Mouse (Mus musculus) R1 (cell line): ENCODE measurements around the gene Prpf18.
"Not testable (repeated sequence)": the region's sequence is repeated elsewhere in the genome, so short reads cannot be mapped to it uniquely, and the experiment has no call there.

ENCODE experiments used
- DNase-seq: peaks from one replicate; pipeline ENCODE4 v3.0.0-alpha.2; 2018; ENCODE audit warnings: low read depth, low spot score

The Prpf18 gene

DNA sequence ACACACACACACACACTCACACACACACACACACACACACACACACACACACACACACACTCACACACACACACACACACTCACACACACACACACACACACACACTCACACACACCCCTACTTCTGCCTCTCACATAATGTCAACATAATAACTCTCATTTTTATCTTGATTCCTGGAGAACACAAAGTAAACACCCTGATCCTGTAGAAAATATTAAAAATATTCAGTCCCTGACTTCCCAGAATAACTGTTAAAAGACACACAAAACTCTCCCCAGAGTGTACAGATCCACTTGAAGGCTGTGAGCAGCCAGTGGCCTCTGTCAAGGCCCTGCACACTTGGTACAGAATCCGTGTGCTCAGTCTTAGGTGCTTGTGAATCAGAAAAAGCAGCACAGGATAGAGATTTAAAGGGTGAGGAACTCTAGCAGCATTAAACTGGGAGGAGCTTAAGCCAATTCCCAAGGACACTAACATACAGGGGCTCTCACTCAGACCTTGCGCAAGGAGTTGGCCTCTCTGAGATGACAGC lies 36.8 kb downstream of the Prpf18 start:
- DNase-seq: no peak

- DNase-seq: not testable (repeated sequence)
Measured at GRCm38 (mm10) chr2:4614276-4614929, 37.5 kb downstream of the Prpf18 start.

DNA sequence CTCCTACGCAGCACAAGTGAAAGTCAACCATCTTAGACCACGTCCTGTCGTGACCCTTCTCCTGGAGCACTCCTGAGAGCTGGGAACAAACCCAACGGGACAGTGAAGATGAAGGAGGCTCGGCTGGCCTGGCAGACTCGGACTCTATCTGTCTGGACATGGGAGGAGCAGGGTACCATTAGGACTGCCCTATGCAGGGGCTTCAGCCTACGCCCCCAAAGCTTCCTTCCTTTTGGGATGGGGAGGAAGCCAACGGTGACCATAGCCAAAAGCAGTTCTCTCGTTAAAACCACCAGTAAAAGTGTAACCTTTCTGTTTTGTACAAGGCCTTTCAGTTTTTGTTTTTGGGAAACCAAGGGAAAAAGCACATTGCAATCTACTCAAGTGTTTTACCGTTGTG lies 40.2 kb downstream of the Prpf18 start:
- no peak for DNase-seq

DNA sequence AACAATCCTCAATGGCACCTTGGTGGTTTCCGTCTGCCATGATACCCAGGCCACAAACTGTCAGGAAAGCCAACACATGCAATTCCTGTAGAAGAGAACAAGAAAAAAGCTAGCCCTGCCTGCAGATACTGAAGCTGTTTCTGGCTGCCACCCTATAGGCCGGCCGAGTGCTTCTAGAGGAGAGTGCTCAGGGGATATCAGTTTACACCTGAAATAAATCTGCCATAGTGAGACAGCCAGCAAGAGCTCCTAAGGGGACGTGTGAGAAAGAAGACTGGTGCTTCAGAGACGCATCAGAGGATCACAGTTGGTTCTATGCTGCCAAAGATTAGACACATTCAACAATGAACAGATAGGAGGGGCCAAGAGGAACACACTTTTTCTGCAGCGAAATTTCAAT lies 40.6 kb downstream of the Prpf18 start:
- no peak for DNase-seq

GRCm38 (mm10) chr2:4609433-4609832 lies 42.5 kb downstream of the Prpf18 start:
- no peak for DNase-seq

DNA sequence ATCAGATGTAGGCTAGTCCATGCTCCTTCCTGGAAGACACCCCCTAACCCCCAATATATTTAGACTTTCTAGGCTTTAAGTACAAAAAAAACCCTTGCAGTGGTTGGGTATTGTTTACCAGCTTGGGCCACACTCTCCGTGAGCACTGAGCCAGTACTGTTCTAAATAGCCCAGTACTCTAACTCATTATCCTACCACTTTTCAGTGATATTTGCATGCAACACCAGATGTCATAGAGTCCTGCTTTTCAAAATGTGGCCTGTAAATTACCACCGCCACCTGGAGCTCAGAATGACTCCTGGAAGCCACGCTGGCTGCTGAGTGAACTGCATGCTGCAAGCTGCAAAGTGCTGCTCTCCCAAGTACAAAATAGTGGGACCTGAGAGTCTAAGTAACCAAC lies 43.7 kb downstream of the Prpf18 start:
- no peak for DNase-seq

DNA sequence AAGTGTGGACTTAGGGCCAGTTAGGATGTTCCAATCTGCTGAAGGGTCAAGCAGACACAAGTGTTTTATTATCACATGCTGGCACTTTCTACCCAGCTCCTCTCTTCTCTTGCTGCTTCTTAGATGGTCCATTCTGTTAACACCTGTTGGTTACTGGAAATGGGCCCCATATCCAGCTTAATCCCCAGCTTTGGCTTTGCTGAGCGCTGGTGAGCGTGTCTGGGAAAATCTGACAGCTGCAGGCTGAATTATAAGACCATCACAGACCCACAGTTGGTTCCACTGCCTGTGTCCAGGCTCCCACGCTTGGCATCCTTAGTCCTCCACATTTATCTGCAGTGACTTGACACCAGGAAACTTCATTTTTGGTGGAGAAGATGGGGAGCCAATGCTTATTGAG lies 45.4 kb downstream of the Prpf18 start:
- no peak for DNase-seq

GRCm38 (mm10) chr2:4603361-4603945 lies 48.5 kb downstream of the Prpf18 start:
- DNase-seq: no peak

GRCm38 (mm10) chr2:4601034-4601890 lies 50.7 kb downstream of the Prpf18 start:
- peak; percentile 74 for DNase-seq

DNA sequence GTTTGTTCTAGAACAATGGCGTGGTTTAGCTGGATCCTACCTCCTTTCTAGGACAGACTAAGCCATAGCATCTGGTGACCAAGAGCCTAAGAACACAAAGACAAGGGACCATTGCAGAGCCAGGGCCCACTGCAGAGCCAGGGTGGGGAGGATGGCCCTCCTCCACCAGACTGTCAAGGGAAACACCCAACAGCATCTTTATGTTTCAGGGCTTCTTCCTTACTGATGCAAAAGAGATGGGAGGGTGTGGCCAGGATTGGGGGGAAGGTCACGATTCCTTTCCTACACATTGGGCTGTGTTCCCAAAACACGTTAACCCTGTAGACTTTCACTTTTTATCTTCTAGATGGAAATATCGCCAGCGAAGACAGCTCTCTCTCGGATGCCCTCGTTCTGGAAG lies 54.9 kb downstream of the Prpf18 start:
- DNase-seq: peak; percentile 87

DNA sequence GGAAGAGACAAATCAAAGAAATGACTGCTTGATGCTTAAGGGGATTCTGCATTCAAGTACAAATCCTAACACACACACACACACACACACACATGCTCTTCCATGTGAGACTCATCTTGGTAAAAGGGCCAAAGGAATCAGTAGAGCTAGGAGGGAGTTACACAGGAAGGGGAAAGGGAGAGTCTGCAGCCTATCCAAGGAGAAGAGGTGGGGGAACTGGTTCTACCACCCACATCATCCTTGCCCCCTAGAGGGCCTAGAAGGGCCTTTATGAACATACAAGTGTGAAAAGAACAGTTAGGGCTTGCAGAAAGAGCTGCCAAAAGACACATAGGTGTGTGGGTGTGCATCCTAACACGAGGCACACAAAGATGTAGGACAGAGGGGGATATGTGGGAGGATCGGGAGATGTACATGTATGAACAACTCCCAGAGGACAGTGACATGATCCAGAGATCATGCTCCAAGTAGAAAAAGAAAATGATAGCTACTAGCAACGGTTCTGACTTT lies 58.0 kb downstream of the Prpf18 start:
- no peak for DNase-seq

GRCm38 (mm10) chr2:4593433-4593832 lies 58.5 kb downstream of the Prpf18 start:
- peak; percentile 90 for DNase-seq

GRCm38 (mm10) chr2:4592666-4593065 lies 59.2 kb downstream of the Prpf18 start:
- DNase-seq: no peak

GRCm38 (mm10) chr2:4591647-4592046 lies 60.3 kb downstream of the Prpf18 start:
- no peak for DNase-seq

DNA sequence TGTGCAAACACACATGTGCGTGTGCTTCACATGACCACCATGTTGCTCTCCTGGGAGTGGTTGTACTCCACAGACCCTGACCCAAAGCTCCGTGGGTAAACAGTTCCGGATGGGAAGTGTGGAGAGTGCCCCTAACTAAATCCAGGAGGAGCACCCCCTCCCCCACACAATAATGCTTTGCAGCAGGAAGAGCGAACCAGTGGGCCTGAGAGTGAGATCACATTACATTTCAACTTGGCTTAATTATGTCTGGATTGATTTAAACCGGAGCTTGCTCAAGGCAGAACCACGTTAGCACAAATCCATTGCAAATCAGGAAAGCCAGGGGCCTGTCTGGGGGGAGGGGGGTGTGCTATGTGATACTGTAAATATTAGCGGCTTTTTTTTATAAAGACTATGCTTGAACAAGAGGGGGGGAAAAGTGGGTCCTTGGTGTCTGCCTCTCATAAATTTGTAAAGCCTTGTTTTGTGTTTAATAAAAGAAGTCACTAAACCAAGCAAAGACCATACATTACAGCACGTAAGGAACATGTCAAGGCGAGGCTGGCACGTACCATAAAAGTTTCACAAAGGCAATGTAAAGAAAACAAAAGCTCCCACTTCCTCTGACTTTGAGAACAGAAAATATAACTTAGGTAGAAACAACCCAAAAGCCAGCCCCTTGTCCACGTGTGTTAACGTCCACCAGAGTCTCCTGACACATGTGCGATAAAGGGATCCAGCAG lies 64.1 kb downstream of the Prpf18 start:
- DNase-seq: no peak

DNA sequence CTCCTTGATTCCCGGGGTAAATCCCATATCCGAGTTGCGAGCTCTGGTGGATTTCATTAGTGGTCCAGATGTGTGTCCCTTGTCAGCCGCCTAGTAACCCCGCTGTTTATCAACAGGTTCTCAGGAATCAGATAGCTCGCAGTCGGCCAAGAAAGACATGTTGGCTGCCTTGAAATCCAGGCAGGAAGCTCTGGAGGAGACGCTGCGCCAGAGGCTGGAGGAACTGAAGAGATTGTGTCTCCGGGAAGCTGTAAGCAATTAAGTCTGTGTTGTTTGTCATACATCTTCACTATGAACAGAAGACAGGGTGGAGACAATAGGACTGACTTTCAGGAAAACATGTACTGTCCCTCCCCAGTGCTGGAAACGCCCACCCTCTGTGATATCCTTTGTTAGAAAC lies 65.7 kb downstream of the Prpf18 start:
- no peak for DNase-seq

DNA sequence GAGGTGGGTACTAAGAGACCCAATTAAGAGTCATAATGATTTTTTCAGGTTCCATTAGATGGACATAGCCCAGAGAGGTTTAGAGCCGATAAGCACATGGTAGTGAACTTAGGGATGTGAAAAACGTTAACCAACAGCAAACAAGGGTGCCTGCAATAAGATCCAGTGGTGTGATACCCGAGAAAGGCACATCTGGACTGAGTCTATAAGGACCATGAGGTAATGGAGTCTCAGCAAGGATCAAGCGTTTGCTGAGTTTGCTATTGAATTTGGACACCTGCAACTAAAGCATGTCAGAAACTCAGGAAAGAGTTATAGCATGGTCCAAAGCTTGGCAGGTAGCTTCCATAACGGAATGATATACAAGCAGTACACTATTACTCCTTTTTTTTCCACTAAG lies 67.7 kb downstream of the Prpf18 start:
- DNase-seq: no peak

DNA sequence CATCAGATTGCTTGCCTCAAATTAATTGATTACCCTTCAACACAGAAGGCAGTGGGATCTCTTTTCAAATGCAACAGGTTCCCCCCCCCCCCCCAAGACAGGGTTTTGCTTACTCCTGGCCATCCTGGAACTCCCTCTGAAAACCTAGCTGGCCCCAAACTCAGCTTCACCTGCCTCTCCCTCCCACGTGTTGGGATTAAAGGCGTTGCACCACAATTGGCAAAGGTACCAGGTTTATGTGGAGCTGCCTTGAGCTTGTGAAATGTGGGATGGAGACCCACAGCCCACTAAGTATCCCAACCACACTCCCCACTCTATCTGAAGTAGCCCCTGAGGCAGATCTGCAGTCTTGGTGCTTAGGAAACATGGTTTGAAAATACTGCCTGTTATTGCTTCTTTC lies 69.0 kb downstream of the Prpf18 start:
- no peak for DNase-seq

DNA sequence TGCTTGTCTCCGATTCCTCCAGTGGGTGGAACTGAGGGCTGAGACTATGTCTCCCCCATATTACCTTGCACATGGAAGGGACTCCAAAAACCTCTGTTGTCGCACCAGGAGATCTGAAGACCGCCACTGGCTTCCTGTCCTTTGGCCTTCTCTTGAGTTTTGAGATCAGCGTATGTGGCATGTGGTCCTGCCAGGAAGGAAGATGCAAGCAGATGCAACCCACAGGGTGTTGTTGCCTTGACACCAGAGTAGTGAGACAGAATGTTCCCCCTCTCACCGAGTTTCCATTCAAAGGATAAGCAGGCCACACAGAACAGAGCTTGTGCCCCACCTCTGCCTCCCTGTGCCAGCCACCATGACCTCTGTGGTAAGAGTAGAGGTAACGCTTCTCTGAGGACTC lies 71.2 kb downstream of the Prpf18 start:
- DNase-seq: peak; percentile 50

DNA sequence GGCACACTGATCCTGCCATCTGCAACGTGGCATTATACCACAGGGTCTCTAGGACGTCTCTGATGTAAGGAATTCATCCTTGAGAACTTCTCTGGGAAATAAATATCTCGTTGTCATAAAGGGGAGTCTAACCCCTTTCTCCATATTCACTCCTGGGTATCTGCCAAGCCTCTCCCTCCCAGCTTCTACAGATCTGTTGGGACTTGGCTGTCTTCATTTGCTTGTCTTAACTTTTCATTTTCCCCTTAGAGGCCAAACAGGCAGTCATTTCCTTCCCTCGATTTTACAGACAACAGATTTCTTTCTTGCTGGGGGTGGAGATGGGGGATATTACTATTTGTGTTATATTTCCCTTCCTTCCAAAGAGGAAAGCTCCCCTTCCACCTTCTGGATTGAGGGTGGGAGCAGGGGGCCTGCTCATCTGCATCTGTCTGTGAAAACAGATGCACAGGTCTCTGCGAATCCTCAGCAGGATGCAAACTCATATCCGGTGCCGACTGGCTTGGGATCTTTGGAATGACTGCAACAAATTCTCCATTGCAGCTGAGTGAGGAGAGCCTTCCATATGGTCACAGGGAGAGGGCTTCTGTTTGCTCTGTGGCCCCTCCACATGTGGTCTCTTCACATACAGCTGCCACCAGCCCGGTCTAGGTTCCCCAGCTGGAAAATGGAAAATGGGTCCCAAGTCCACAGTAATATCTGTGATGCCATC lies 72.4 kb downstream of the Prpf18 start:
- DNase-seq: peak; percentile 39

GRCm38 (mm10) chr2:4578291-4578690 lies 73.6 kb downstream of the Prpf18 start:
- no peak for DNase-seq
